Mouse (Mus musculus) liver, embryonic 12.5 days (tissue): ENCODE results near the gene Tmem140. TPM values are rescaled to one million over a fixed set of nuclear protein-coding genes. Genes with fewer than 3 reads are reported as not detected.

ENCODE experiments used
- ATAC-seq: fragments of 200-750 bp; cut with Nextera tagmentation; 2 replicates; pipeline ENCODE4 v1.8.0; 2017; ENCODE audit warnings: moderate number of reproducible peaks, mild to moderate bottlenecking, moderate library complexity
- H3K27ac ChIP-seq: fragments of 300-500 bp; sonication (generic); 2 replicates; pipeline ENCODE4 v1.5.1; 2016; ENCODE audit warnings: mild to moderate bottlenecking
- H3K27me3 ChIP-seq: fragments of 300-500 bp; sonication (generic); replicated peaks from 2 replicates; pipeline ENCODE4 v1.6.1; 2016; ENCODE audit warnings: mild to moderate bottlenecking, moderate library complexity
- H3K36me3 ChIP-seq: fragments of 300-500 bp; sonication (generic); 2 replicates; pipeline ENCODE4 v1.6.1; 2016; ENCODE audit warnings: mild to moderate bottlenecking, moderate library complexity
- H3K4me1 ChIP-seq: fragments of 300-500 bp; sonication (generic); 2 replicates; pipeline ENCODE4 v1.6.1; 2016
- H3K4me2 ChIP-seq: fragments of 300-500 bp; sonication (generic); 2 replicates; pipeline ENCODE4 v1.6.1; 2016; ENCODE audit warnings: mild to moderate bottlenecking, moderate library complexity
- H3K4me3 ChIP-seq: fragments of 300-500 bp; sonication (generic); 2 replicates; pipeline ENCODE4 v1.5.1; 2016; ENCODE audit warnings: mild to moderate bottlenecking, moderate library complexity
- H3K9ac ChIP-seq: fragments of 300-500 bp; sonication (generic); 2 replicates; pipeline ENCODE4 v1.6.1; 2016; ENCODE audit warnings: mild to moderate bottlenecking, moderate library complexity
- H3K9me3 ChIP-seq: fragments of 300-500 bp; sonication (generic); replicated peaks from 2 replicates; pipeline ENCODE4 v1.6.1; 2016; ENCODE audit warnings: mild to moderate bottlenecking, moderate library complexity
- WGBS: fragments of 180-500 bp; shearing (Covaris S2); methylation state at CpG from one replicate; pipeline ENCODE4 v1.1.7; 2016; ENCODE audit not compliant: insufficient replicate concordance; 5-methylcytosine and 5-hydroxymethylcytosine counted together
- polyA plus RNA-seq: library from polyadenylated mRNA; unstranded; fragments of >200 nt; fragmentation: Nextera tagmentation; extraction: Ambion mirVana; gene quantifications from 2 replicates; pipeline ENCODE4 v1.2.1, GENCODE M21; 2016

Tmem140 gene
- polyA plus RNA-seq, 1 experiment from 2014 or later = 3.7 TPM

- Histone ChIP-seq H3K27ac (peak within 1 kb of the TSS; percentile 95), H3K4me3 (peak within 1 kb of the TSS; percentile 84), H3K36me3 (peaks cover 56% of the 10 kb centered on the region), H3K27me3 (no peaks in the 10 kb centered on the region), H3K4me2 (peak within 1 kb of the TSS; percentile 88), H3K4me1 (peaks cover 62% of the 10 kb centered on the region), H3K9me3 (no peaks in the 10 kb centered on the region), H3K9ac (peak within 1 kb of the TSS; percentile 93)
- ATAC-seq = peak; percentile 77
- under 1% methylated on average over 56 of the region's 56 CpGs for WGBS
Measured at GRCm38 (mm10) chr6:34877509-34878321, 14.8 kb downstream of the Tmem140 start, which contains the start of gene Cyren. Gene Cyren (minus strand): TSS chr6:34878060.

GRCm38 (mm10) chr6:34879101-34879740 is 16.3 kb downstream of the Tmem140 start:
- H3K36me3 ChIP-seq = peaks cover 56% of the 10 kb centered on the region
- no peaks in the 10 kb centered on the region for H3K27me3 ChIP-seq
- peaks cover 47% of the 10 kb centered on the region for H3K4me1 ChIP-seq
- no peak overlapping the region for H3K9ac ChIP-seq
- H3K27ac ChIP-seq = peak overlapping the region; percentile 95
- no peaks in the 10 kb centered on the region for H3K9me3 ChIP-seq
- ATAC-seq = no peak
- 82% methylated on average over 16 of the region's 16 CpGs for WGBS
- peak overlapping the region; percentile 88; the same call in 1 of the 2 replicates for H3K4me2 ChIP-seq
- no peak overlapping the region for H3K4me3 ChIP-seq

DNA sequence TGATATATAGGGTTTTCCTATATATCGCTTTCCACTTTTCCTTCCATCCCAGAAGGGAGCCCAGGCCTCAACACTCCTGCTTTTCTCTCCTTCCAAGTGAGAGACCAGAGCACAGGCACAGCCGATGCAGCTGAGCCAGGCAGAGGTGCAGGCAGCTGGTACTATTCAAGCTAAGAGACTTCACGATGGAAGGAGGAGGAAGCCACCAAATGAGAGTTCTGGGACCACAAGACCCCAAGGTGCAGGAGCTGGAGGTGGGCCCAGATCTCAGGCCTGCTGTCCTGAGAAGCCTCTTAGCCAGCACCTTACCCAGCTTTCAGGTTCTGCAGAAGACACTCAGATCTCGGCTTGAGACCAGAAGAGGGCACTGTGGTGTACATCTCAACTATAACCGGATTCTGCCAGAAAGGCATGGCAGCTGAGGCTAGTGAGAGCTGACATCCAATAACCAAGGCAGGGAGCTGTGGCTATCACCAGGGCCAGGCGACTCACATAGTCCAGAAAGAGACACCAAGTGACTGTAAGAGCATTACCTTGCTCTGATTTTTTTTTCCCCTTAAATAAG is 17.0 kb downstream of the Tmem140 start:
- H3K4me1 ChIP-seq = peaks cover 39% of the 10 kb centered on the region
- no peak overlapping the region for H3K4me3 ChIP-seq
- H3K36me3 ChIP-seq = peaks cover 62% of the 10 kb centered on the region
- no peak overlapping the region for H3K9ac ChIP-seq
- ATAC-seq = no peak
- no peak overlapping the region for H3K27ac ChIP-seq
- no peak overlapping the region for H3K4me2 ChIP-seq
- H3K27me3 ChIP-seq = no peaks in the 10 kb centered on the region
- no peaks in the 10 kb centered on the region for H3K9me3 ChIP-seq
- WGBS = 66% methylated on average over 6 of the region's 6 CpGs

DNA sequence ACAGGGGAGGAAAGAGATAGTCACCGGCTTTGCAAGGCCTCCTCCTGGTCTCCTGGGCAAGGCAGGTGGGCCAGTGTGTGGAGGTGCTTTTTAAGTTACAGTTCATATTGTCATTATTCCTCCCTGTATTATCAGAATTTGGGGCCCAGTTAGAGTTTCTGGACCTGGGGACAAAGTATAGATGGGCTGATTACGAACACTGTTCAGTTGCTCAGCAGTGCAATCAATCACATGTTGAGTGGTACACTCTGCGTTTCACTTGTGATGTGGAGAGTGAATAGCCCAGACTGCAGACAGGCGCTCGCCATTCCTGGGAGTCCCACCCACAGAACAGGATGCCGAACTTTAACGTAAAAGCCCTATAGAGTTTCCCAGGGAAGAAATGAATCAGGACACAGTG is 21.8 kb downstream of the Tmem140 start:
- no peaks in the 10 kb centered on the region for H3K4me1 ChIP-seq
- no peak overlapping the region for H3K4me2 ChIP-seq
- peaks cover 99% of the 10 kb centered on the region for H3K36me3 ChIP-seq
- ATAC-seq = no peak
- no peak overlapping the region for H3K27ac ChIP-seq
- no peak overlapping the region for H3K9ac ChIP-seq
- WGBS = 86% methylated on average over 7 of the region's 7 CpGs
- no peaks in the 10 kb centered on the region for H3K9me3 ChIP-seq
- no peak overlapping the region for H3K4me3 ChIP-seq
- no peaks in the 10 kb centered on the region for H3K27me3 ChIP-seq

DNA sequence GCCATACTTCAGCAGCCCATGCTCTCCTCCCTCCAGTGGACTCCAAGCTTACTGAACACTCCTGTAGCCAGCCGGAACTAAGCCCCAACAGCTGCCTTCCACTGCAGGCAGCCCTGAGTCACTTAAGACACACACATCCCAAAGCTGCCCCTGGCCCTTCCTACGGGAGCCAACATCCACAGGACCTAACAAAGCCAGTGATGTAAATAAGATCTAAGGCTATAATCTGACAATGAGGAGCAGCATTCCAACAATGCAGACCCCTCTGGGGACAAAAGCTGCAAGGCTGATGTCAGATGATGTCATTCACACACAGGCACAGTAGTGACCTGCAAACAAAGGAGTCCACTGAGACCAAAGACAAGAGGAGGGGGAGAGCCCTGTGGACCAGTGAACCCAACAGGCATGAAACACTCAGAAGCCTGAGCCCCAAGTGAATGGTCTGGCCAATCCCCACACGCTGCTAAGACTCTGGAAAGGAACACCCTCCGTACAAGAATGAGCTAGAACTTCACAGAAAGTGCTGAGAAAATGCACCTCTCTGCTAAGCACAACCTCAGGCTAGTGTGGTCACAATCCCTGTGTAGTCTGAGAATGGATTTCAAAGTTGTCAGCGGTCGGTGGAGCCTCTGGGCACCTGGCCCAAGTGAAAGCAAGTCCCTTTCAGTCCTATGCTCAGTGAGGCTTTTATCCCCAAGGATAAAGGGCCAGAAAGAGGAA is 24.3 kb downstream of the Tmem140 start:
- Histone ChIP-seq H3K27me3 (no peaks in the 10 kb centered on the region), H3K4me1 (no peaks in the 10 kb centered on the region), H3K4me2 (no peak overlapping the region), H3K9ac (no peak overlapping the region), H3K9me3 (no peaks in the 10 kb centered on the region), H3K27ac (no peak overlapping the region), H3K36me3 (peaks cover 99% of the 10 kb centered on the region), H3K4me3 (no peak overlapping the region)
- ATAC-seq = no peak
- 90% methylated on average over 6 of the region's 6 CpGs for WGBS

DNA sequence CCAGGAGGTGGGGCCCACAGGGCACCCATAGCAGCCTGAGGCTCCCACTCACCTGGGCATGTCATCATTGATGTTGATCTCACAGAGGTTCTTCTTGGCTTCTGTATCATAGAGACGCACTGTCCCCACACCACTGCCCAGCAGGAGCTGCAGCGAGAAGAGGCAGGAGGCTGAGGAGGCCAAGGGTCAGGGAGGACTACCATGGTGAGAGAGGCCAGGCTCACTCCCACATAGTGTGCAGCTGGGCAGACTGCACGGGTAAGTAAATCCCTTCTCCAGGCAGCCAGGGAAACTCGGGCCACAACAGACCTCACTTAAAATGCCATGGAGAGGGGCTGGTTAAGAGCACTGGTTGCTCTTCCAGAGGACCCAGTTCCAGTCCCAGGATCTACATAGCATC is 26.2 kb downstream of the Tmem140 start:
- ATAC-seq = no peak
- no peak overlapping the region for H3K9ac ChIP-seq
- no peak overlapping the region for H3K4me3 ChIP-seq
- no peak overlapping the region for H3K4me2 ChIP-seq
- H3K27me3 ChIP-seq = no peaks in the 10 kb centered on the region
- no peak overlapping the region for H3K27ac ChIP-seq
- peaks cover 98% of the 10 kb centered on the region for H3K36me3 ChIP-seq
- 82% methylated on average over 4 of the region's 4 CpGs for WGBS
- H3K9me3 ChIP-seq = no peaks in the 10 kb centered on the region
- no peaks in the 10 kb centered on the region for H3K4me1 ChIP-seq

GRCm38 (mm10) chr6:34895569-34895968 is 32.6 kb downstream of the Tmem140 start:
- Histone ChIP-seq H3K27me3 (no peaks in the 10 kb centered on the region), H3K36me3 (peaks cover 98% of the 10 kb centered on the region), H3K4me1 (peaks cover 8% of the 10 kb centered on the region), H3K4me3 (no peak overlapping the region), H3K9ac (no peak overlapping the region), H3K4me2 (no peak overlapping the region), H3K9me3 (no peaks in the 10 kb centered on the region), H3K27ac (no peak overlapping the region)
- ATAC-seq = no peak
- WGBS = 94% methylated on average over 7 of the region's 7 CpGs

DNA sequence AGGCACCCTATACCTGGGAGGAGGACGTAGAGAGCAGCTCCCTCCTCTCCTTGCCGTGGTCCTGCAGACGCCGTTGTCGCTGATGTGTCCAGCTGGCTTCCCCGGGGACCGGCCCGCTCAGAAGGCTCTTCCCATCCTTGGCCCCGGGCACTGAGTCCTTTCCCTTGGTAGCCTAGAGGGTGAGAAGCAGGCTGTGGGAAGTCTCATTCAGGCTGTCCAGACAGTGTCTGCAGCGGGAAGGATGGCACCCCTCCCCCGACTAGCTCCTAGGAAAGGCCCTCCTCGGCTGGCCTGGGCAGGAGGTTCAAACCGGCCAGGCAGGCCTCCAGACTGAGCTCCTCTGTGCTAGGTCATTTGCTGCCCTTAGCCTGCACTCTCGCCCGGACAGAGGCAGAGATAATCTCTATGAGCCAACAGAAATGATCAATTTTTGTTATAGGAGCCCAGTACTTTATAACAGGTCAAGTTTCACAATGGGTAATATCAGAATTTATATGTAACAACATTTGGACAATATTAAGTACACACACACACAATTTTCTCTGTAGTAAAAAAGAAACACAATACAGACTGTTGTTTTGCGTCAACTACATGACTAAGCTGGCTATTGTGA is 33.3 kb downstream of the Tmem140 start:
- WGBS = 79% methylated on average over 16 of the region's 16 CpGs
- no peak overlapping the region for H3K27ac ChIP-seq
- H3K9ac ChIP-seq = no peak overlapping the region
- H3K27me3 ChIP-seq = no peaks in the 10 kb centered on the region
- H3K4me3 ChIP-seq = no peak overlapping the region
- peaks cover 8% of the 10 kb centered on the region for H3K4me1 ChIP-seq
- ATAC-seq = peak; percentile 27; the same call in 1 of the 2 replicates
- H3K36me3 ChIP-seq = peaks cover 98% of the 10 kb centered on the region
- H3K9me3 ChIP-seq = no peaks in the 10 kb centered on the region
- no peak overlapping the region for H3K4me2 ChIP-seq

DNA sequence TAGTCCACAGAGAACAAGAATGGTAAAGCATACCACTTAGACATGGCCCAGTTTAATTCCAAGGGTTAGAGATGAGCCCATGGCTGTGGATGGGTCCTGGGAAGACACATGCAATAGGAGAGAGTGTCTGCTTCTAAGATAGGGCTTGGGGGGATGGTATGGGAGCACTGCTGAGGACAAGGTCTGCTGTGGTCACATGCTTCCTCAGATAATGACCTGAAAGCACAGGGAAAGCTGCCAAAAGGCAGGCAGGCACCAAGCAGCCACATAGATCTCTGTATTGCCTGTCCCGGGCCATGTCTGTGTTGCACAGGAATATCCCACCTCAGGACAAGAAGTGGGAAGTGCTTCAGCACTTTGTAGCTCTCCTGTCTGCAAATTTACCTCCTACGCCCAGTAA is 36.2 kb downstream of the Tmem140 start:
- Histone ChIP-seq H3K4me1 (peaks cover 32% of the 10 kb centered on the region), H3K9ac (no peak overlapping the region), H3K27me3 (no peaks in the 10 kb centered on the region), H3K4me3 (no peak overlapping the region), H3K4me2 (no peak overlapping the region), H3K9me3 (no peaks in the 10 kb centered on the region), H3K36me3 (peaks cover 98% of the 10 kb centered on the region), H3K27ac (no peak overlapping the region)
- peak; percentile 44; the same call in 1 of the 2 replicates for ATAC-seq
- WGBS = 72% methylated on average over 2 of the region's 2 CpGs

DNA sequence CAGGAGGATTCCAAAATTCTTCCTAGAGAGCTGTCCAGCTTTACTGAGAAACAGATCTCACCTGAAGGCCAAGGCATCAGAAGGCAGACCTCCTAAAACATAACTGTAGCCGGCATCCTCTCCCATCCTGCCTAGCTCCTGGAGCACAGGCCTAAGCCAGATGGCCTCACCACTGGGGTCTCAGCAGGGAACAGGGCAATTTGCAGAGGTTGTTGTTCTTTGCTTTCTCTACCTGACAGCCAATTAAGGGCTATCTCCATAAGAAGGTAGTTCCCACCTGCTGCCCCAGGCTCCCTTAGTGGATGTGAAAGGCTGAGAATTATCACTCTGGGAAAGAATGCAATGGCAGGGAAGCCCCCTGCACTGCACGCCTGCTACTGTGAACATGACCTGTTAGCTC is 38.0 kb downstream of the Tmem140 start:
- H3K27ac ChIP-seq = no peak overlapping the region
- no peak overlapping the region for H3K4me3 ChIP-seq
- WGBS = 74% methylated on average over 2 of the region's 2 CpGs
- H3K36me3 ChIP-seq = peaks cover 98% of the 10 kb centered on the region
- H3K4me2 ChIP-seq = no peak overlapping the region
- no peaks in the 10 kb centered on the region for H3K27me3 ChIP-seq
- H3K4me1 ChIP-seq = peaks cover 45% of the 10 kb centered on the region
- H3K9ac ChIP-seq = no peak overlapping the region
- no peaks in the 10 kb centered on the region for H3K9me3 ChIP-seq
- no peak for ATAC-seq

- Histone ChIP-seq H3K4me3 (no peak overlapping the region), H3K9ac (no peak overlapping the region), H3K4me2 (no peak overlapping the region), H3K4me1 (peaks cover 55% of the 10 kb centered on the region), H3K27me3 (no peaks in the 10 kb centered on the region), H3K27ac (no peak overlapping the region), H3K36me3 (peaks cover 98% of the 10 kb centered on the region), H3K9me3 (no peaks in the 10 kb centered on the region)
- 61% methylated on average over 9 of the region's 9 CpGs for WGBS
- ATAC-seq = no peak
Measured at GRCm38 (mm10) chr6:34901911-34902444, 39.0 kb downstream of the Tmem140 start.
